Mouse (Mus musculus) megakaryocyte, embryonic 14.5 days (primary cell): ENCODE results near the gene Apopt1. TPM values are rescaled to one million over a fixed set of nuclear protein-coding genes. Genes with fewer than 3 reads are reported as not detected.

Source experiments
- H3K27me3 ChIP-seq: replicated peaks from 2 replicates; pipeline ENCODE3; 2012; ENCODE audit warnings: inconsistent platforms
- H3K36me3 ChIP-seq: replicated peaks from 2 replicates; pipeline ENCODE3; 2012; ENCODE audit warnings: low read length, inconsistent platforms, mixed read lengths
- H3K4me1 ChIP-seq: 2 replicates; pipeline ENCODE4 v1.6.1; 2012; ENCODE audit warnings: inconsistent platforms
- H3K4me3 ChIP-seq: replicated peaks from 2 replicates; pipeline ENCODE3; 2012; ENCODE audit warnings: moderate library complexity, mild to moderate bottlenecking, inconsistent platforms
- H3K9me3 ChIP-seq: 2 replicates; pipeline ENCODE4 v1.6.1; 2012; ENCODE audit warnings: inconsistent platforms
- FLI1 ChIP-seq: IDR thresholded peaks from 2 replicates; pipeline ENCODE4 v1.6.1; 2012; ENCODE audit warnings: low read length, inconsistent platforms, mixed read lengths
- GATA1 ChIP-seq: IDR thresholded peaks from 3 replicates; pipeline ENCODE4 v1.6.1; 2012; ENCODE audit warnings: mixed read lengths, low read length, inconsistent platforms, borderline replicate concordance
- polyA plus RNA-seq: library from polyadenylated mRNA; stranded (reverse); fragments of >175 nt; gene quantifications from 2 replicates; pipeline ENCODE4 v1.2.3, GENCODE M21; 2012; ENCODE audit warnings: low replicate concordance; ENCODE audit not compliant: insufficient read depth

The Apopt1 gene
- polyA plus RNA-seq, 1 experiment, result 126 TPM

GRCm38 (mm10) chr12:111693341-111694270, 19.5 kb upstream of the Apopt1 start:
- H3K27me3 ChIP-seq, result peaks cover 32% of the 10 kb centered on the region
- TF ChIP-seq FLI1, result no peak
- TF ChIP-seq GATA1, result no peak
- H3K36me3 ChIP-seq, result no peaks in the 10 kb centered on the region
- no peaks in the 10 kb centered on the region for H3K9me3 ChIP-seq
- no peak overlapping the region for H3K4me3 ChIP-seq
- H3K4me1 ChIP-seq, result peaks cover 71% of the 10 kb centered on the region

DNA sequence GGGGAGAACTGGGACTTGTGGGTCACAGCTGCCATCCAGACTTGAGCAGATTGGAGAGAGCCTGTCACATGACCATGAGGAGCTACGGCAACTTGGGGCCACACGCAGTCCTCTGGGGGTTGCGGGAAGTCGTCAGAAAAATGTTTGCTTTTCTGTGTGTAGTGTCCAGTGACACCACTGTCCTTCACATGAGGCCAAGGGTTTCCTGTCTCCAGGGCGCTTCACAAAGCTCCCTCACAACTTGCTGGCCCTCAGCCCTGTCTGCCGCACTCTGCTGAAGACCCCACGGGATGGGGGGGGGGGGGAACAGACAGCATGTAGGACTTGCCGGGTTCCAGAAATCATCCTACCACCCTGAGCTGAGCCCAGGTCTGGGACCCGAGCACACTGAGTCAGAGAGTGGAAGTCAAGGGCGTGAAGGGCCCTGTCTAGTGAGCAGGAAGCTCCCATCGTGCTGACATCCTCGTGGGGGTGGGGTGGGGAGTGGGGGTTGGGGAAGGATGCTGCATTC, 18.7 kb upstream of the Apopt1 start:
- TF ChIP-seq GATA1 (no peak), FLI1 (no peak)
- no peak overlapping the region for H3K4me3 ChIP-seq
- no peaks in the 10 kb centered on the region for H3K36me3 ChIP-seq
- H3K27me3 ChIP-seq, result peaks cover 26% of the 10 kb centered on the region
- no peaks in the 10 kb centered on the region for H3K9me3 ChIP-seq
- peaks cover 71% of the 10 kb centered on the region for H3K4me1 ChIP-seq

DNA sequence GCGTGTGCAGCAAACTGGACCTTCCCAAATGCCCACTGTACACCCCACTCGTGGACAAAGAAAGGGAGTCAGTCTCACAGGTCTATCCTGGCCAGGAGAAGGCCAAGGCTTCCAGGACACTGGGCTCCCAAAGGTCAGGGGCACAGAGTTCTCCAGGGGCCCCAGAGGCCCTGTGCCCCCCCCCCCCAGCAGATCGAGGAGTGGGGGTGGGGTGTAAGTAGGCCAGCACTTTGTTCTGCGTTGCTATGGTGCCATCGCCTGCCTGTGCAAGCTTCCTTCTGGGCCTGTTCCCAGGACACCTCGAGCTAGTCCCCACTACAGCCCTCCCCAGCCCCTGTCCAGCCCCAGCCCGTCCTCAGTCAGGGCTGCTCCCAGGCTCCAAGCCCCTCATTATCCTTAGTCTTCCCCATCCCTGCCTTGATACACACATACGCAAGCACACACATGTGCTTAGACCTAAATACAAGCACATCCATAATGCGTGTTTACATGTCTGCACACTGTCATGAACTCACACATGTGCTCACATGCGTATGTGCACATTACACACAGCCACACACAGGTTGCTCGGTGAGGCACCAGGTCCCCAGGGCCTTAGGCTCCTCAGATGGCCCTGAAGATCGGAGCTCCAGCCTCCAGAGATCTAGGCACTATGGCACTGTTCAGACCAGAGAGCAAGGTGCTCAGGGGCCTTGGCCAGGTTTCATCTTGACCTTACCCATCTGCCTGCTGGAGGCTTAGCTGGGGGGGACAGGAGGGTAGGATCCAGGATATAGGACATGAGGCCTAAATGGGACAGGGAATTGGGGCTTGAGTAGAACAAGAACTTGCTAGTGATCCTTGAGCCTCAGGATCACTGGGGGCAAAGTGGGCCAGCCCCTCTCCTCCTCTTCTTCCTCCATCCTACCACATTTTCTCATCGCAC, 17.9 kb upstream of the Apopt1 start:
- Histone ChIP-seq H3K4me3 (no peak overlapping the region), H3K36me3 (no peaks in the 10 kb centered on the region), H3K27me3 (peaks cover 25% of the 10 kb centered on the region), H3K9me3 (no peaks in the 10 kb centered on the region), H3K4me1 (peaks cover 75% of the 10 kb centered on the region)
- TF ChIP-seq GATA1, result no peak
- no peak for TF ChIP-seq FLI1

GRCm38 (mm10) chr12:111696239-111696638, 16.8 kb upstream of the Apopt1 start:
- Histone ChIP-seq H3K27me3 (peaks cover 27% of the 10 kb centered on the region), H3K4me3 (no peak overlapping the region), H3K9me3 (no peaks in the 10 kb centered on the region), H3K4me1 (peaks cover 67% of the 10 kb centered on the region), H3K36me3 (no peaks in the 10 kb centered on the region)
- no peak for TF ChIP-seq GATA1
- TF ChIP-seq FLI1, result no peak

GRCm38 (mm10) chr12:111697708-111698107, 15.4 kb upstream of the Apopt1 start:
- no peaks in the 10 kb centered on the region for H3K9me3 ChIP-seq
- peaks cover 52% of the 10 kb centered on the region for H3K4me1 ChIP-seq
- no peak overlapping the region for H3K4me3 ChIP-seq
- peaks cover 25% of the 10 kb centered on the region for H3K27me3 ChIP-seq
- TF ChIP-seq FLI1, result no peak
- TF ChIP-seq GATA1, result no peak
- no peaks in the 10 kb centered on the region for H3K36me3 ChIP-seq

DNA sequence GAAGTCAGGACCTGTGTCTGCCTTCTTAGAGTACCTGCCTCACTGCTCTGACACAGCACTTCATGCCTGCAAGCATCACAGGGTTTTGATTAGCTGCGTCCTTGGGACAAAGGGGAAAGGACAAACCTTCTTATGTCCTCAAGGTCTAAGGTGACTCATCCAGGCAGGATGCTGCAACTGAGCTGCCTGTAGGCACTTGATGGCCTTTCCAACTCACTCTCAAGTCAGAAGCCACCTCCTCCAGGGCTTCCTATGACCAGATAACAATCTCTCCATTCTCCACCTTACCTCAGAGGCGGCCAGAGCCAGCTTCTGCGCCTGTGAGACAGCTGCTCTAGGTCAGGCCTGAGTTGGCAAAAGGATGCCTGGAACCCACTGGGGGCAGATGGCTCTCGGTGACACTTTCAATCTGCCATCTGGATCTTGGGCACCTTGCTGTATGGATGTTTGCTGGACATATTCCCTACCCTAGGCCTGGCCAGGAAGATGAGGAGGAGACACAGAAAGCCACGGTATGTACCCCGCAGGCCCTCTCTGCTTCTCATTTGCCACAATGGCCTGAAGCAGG, 14.6 kb upstream of the Apopt1 start:
- H3K4me3 ChIP-seq, result no peak overlapping the region
- H3K9me3 ChIP-seq, result no peaks in the 10 kb centered on the region
- H3K27me3 ChIP-seq, result peaks cover 28% of the 10 kb centered on the region
- peaks cover 45% of the 10 kb centered on the region for H3K4me1 ChIP-seq
- no peaks in the 10 kb centered on the region for H3K36me3 ChIP-seq
- TF ChIP-seq FLI1 (no peak), GATA1 (no peak)

DNA sequence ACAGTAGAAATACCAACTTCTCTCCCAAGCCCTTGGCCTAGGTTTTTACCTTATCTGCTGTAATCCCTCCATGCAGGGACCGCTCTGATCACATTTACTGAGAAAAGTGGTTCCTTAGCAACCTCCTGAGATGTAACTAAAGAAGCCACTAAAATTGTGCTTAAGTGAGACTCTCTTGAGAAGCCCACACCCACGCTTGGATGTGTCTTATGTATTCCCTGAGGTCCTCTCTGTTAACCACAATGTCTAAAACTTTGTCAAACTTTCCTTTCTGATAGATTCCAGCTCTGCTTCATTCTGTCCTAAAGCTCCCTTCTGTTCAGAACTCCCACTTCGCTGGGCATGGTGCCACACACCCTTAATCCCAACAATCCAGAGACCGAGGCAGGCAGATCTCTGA, 13.5 kb upstream of the Apopt1 start:
- H3K36me3 ChIP-seq, result no peaks in the 10 kb centered on the region
- no peak overlapping the region for H3K4me3 ChIP-seq
- no peaks in the 10 kb centered on the region for H3K9me3 ChIP-seq
- H3K4me1 ChIP-seq, result peaks cover 35% of the 10 kb centered on the region
- TF ChIP-seq FLI1 (no peak), GATA1 (no peak)
- peaks cover 34% of the 10 kb centered on the region for H3K27me3 ChIP-seq

DNA sequence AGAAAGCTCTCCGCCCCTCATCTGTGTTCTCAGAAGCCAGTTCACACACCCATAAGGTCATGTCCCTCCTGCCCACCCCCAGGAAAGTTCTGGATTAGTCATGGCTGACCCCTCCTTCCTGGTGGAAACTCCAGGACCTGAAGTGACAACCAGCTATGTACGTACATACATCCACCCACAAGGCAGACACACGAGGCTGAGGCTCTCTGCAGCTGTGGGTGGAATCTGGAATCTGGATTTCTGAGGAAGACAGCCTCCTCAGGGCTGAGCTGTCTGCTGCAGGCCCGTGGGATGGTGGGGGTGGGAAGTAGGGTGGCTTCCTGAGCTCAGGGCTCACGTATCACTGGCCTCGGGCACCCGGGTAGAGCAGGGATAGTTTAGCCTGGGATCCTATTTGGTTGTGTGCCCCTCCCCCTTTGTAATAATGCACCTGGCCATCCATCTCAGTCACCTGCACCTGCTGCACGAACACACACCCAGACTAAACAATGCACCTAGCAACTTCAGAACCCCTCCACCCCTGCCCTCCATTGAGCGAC, 12.1 kb upstream of the Apopt1 start:
- TF ChIP-seq GATA1 (no peak), FLI1 (no peak)
- Histone ChIP-seq H3K9me3 (no peaks in the 10 kb centered on the region), H3K4me3 (no peak overlapping the region), H3K27me3 (peaks cover 42% of the 10 kb centered on the region), H3K4me1 (peaks cover 23% of the 10 kb centered on the region), H3K36me3 (no peaks in the 10 kb centered on the region)

DNA sequence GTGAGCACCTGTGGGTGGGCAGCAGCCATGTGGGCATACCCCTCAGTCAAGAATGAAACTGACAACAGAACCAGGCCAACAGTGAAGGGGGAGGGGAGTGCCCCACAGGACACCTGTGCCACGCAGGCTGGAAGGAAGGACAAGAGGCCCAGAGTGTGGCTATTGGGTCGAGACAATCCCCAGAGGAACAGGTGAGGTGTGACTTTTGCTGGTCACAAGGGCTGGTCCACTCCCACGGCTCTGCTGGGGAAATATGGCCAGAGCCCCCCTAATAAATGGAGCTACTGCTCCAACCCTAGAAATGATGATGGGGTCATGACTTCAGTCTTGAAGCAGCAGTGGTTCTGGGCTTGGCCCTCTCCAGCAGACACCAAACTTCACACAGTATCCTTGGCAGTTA, 9.8 kb upstream of the Apopt1 start:
- Histone ChIP-seq H3K4me1 (peaks cover 9% of the 10 kb centered on the region; the same call in 1 of the 2 replicates), H3K27me3 (peaks cover 34% of the 10 kb centered on the region), H3K9me3 (no peaks in the 10 kb centered on the region), H3K4me3 (no peak overlapping the region), H3K36me3 (peaks cover 9% of the 10 kb centered on the region)
- TF ChIP-seq GATA1, result no peak
- TF ChIP-seq FLI1, result no peak
